Mouse (Mus musculus) skeletal muscle tissue, adult 2 months (tissue): ENCODE measurements around the gene Egfl6.

Experiments
- DNase-seq: peaks from one replicate; pipeline ENCODE4 v3.0.0-alpha.2; 2012; ENCODE audit warnings: low read depth, low spot score

Egfl6 gene

DNA sequence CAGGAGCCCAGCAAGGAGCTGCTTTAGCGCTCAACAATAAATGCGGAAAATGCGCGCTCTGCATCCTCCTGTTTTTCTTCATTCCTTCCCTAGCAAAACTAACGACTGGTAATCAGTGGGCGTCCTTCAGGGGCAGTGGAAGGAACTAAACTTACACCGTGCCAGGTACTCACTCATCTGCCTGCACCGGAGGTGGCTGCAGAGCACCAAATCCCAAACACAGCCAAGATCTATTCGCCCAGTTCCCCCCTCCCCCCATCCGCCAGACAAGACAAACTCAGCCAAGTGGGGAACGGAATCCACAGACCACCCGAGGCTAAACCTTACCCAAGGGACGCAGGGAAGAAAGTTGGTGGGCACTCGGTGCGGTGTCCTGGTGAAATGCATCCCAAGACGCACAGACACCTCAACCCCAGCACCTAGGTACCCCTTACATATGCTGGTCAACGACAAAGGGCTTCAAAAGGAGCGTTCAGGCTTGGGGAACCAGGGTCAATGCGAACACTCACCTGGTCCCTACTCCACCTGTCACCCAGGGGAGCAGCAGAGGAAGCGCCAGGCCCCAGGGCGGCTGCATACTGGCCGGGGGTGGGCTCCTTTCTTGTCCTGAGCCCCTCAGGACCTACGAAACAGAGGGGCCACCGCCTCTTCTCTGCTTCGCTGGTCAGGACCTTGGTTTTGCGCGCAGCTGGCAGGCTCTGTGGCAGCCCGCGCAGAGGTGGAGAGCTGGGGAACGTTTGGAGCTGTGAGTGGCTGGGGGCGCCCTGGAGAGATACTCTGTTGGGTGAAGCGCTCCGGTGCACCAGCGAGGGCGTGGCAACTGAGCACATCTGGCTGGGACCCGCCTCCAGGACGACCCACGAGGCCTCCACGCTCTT lies at the start of gene Egfl6:
Gene Egfl6, minus strand, starts transcription at position 774 of the 878 bp plus-strand sequence.
- peak; percentile 0 for DNase-seq

DNA sequence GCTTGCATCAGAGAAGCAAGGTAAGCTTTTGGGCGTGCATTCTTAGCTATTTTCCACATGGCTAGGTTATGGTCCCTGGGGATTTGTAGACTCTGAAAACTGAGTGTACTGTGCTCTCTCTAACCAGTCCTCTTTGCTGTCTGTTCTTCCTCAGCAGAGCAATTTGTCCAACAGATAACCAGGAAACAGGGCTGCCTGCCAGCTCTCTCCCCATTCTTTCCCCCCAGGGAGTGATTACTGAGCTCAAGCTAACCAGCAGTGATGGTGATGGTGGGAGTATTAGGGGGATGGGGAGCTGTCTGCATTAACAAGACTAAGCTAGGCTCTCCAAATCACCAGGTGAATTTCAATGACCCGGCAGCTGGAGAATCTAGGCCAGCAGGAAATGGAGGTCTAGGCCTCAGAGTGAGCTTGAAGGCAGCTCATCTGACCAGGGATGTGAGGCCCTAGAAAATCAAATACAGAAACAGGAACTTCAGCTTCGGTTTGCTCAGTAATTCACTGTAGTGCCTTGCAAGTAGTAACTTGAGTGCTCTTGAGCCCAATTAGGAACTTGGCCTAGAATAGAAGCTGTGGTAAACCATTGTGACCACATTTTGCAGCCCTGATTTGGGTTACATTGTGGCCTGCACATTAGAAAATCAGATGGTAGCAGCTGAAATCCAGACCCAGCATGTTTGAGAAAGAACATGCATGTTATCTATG lies 41.5 kb upstream of the Egfl6 start:
- peak; percentile 1 for DNase-seq

DNA sequence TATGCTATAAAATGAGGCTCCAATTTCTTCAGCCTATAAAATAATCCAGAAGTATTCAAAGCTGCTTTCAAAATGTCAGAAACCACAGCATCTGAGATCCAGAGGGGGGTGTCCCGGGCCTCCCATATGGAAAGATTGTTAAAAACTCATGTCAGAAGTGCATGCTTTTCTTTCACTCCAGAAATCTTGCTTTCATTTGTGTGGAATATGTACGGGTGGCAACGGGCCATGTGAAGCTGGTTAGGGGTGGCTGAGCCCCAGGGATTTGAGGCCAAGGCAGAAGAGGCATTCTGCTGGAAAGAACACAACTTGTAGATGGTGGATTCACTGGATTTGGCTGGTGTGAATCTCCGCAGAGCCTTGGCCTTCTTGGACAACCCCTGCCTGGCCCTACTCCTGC lies 40.7 kb upstream of the Egfl6 start:
- DNase-seq: no peak

DNA sequence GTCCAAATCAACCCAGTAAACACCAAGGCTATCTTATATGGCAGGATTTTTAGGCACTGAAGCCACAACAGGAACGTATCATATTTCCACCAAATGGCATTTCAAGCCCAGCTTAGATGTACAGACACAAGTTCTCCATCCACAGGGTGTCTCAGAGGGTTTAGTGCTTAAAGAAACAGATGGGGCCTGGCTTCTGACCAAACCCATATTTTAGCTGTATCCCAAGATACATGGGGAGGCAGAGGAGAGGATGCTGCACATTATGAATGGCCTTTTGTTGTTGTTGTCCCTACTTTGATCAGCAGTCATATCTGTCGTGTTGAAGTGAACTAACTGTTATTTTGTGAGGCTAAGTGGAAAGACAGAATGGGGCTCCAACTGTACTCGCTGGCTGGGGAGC lies 37.7 kb upstream of the Egfl6 start:
- no peak for DNase-seq

DNA sequence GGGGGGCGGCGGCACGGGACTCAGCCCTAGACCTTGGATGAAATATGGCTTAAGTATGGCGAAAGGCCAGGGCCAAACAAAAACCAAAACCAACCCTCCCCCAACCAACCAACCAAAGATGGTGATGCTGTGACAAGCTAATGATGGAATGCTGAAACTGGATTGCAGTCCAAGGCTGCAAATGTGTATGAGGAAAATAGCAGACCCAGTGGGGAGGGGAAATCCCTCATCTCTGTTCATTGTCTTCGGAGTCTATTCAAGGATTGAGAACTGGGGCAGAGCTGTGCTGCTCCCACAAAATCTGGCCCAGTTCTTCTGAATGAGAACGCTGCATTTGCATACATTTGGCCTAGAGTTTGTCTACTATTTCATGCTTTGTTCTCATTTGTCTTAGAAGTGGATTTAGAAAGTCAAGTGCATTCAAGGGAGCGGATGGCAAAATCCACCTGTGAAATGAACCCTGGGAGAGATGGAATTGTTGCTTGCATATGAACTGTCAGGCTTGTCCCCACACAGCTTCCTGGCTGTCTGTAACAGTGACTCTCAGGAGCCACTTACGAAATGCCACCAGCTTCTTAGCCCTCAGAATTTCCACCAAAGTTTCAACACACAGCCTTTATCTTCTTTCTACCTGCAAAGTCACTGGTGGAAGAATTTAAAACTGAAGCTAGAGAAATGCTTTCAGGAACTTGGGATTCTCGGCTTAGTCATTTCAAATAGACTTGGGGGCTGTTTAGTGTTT lies 36.2 kb upstream of the Egfl6 start:
- DNase-seq: no peak

DNA sequence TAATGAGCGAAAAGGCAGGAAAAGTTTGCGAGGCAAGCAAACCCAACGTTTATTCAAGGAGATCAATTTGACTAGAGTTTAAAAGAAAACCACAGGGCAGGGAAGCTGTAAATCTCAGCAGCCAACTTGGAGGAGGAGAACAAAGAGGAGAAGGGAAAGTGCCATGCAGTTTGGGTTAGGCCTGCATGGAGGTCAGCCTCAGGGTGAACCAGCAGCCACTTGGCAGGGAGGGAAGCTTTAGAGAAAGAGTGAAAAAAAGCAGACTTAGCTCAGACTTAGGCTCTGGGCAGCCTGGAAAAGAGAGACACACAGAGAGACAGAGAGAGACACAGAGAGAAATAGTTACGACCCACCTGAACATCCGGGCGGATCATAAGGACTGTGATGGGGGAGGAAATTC lies 35.4 kb upstream of the Egfl6 start:
- DNase-seq: no peak

DNA sequence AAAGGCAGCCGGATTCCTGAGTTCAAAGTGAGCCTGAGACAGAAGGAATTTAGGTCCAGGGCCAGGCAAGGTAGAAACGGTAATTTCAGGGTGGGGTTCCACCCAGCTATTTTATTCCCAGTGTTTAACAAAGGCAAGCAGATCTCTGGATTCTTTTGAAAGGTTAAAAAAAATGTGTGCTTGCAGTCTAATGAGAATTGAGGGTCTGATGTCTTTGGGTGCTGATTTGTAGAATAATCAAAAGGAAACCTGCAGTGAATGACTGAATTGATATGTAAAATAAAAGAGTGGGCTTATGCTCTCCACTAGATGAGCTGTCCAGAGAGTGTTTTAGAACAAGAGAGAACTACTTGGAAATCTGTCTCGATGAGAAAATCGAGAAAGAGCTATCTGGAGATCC lies 33.6 kb upstream of the Egfl6 start:
- DNase-seq: no peak

DNA sequence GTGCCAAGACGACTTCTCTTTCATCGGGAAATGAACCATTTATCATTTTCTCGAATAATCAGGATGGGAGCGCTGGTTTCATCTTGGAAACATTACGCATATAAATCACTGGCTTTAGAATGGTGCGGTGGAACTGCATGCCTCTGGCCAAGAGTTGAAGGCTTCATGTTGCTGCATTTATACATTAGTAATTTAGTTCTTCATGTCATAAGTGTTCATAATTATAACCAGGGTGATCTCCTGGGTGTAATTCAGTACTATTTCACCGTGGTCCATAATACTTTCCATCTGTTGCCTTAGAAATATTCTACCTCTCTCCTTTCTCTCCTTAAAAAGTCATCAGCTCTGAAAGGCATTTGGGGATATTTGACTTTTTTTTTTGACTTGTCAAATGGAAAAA lies 29.7 kb upstream of the Egfl6 start:
- DNase-seq: no peak

DNA sequence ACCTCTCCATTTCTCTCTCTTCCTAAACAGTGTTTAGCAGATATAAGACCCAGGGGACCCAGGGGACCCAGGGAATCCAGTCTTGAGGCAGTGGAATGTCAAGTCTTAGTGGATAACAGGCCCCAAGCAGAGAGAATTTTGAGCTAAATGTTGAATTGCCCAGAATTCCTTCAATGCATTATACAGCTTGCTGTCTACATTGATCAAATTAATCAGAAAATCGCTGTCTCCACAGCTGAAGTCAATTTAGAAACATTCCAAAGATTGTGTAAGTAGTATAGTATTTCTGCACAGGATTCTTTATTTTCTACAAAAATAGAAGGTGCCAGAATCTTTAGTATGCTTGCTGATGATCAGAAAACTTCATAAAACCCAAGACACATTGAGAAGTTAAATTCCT lies 9.4 kb downstream of the Egfl6 start:
- no peak for DNase-seq

DNA sequence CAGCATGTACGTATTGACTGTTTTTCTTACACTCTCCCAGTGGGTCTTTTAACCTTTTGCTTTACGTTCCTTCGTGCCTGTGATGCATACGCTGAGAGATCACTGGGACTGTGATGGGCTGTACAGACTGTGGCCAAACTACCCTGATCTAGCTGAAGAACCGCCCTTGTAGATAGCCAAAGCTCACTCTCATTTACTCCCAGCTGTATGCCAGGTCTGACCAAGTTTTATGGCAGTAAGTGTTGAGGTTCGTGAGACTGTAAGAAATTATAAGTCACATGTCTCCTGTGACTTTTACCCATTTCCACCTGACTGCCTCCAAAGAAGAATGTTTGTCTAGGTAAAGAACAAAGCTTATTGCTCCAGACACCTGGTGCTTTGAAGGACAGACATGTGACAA lies 19.5 kb downstream of the Egfl6 start:
- DNase-seq: no peak

DNA sequence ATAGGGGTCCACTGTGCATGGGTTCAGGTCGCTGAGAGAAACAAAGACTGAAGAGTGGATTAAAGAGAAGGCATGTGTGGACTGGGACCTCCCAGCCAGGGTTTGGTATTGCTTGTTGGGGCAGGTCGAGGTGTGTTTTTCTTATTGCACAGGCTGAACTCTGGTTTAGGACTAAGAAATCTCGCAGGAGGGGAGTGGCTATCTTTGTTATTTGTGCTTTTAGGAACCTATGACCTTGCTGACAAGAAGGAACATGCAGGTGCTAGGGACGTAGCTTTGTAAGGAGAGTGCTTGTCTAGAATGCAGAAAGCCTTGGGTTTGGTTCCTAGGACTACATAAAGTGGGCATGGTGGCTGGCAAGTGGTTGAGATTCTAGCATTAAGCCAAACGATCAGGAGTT lies 20.1 kb downstream of the Egfl6 start:
- no peak for DNase-seq

DNA sequence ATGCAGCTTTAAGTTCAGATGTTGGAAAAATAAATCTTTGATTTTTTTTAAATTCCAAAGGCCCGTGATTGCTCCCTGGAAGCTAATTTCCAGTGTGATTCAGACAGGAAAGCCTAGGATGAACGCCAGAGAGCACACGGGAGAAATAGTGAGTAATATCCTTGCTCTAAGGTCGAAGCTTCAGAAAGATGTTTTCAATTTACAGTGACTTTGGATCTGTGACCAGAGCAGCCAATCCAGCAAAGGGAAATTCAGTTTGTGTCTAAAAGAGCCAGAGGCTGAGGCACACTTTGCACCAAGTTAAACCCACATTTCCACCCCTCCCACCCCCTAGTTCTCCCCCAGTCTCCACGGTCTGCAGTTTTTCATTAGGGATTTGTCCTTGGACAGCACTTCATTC lies 20.6 kb downstream of the Egfl6 start:
- DNase-seq: peak; percentile 1

DNA sequence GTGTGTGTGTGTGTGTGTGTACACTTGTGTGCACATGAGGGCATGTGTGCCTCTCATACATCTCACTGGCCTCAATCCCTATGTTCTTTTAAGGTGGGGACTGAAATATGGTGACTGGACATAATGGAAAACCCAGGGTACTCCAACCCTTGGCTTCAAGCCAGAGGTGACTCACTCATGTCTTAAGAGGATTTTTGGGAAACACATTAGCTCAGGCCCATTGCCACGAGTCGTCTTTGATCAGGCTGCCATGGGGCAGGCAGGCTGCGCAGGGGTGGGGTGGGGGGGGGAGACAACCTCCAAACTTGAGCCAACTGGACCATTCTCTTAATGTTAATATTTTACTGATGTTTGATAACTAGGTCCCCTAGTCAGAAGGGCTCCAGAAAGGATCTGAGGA lies 26.2 kb downstream of the Egfl6 start:
- DNase-seq: peak; percentile 6

DNA sequence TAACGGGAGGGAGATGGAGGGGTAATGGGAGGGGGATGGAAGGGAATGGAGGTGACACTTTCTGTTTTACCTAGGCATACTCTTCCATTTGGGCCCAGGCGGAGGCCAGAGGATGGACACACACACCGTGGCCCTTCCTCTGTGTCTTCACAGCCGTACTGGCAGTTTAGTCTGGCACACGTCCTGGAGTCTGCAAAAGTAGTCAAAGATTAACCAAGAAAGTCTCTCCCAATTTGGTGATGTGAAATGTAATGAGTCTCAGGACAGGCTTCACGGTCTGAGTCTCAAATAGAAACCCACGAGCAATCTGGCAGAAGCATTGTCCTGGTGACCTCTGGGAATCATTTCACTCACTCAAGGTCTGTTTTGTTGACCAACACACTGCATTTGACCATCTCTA lies 33.2 kb downstream of the Egfl6 start:
- DNase-seq: no peak

DNA sequence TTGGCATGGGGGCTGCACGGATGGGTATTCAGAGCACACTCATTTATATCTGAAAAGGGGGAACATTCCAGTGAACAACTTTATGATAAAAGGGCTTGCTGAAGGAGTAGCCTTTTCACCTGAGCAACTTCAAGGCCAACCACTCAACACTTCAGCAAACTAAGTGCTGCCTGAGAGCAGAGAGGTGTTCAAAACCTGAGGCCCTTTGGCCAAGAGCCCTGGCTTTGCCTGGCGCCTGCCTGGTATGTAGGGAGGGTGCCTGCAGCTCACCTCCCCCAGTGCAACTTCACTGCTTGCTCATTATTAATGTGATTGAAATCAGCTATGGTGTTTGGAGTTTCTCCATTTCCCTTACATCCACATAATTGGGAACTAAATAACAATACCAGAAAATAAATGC lies 39.0 kb downstream of the Egfl6 start:
- DNase-seq: no peak

DNA sequence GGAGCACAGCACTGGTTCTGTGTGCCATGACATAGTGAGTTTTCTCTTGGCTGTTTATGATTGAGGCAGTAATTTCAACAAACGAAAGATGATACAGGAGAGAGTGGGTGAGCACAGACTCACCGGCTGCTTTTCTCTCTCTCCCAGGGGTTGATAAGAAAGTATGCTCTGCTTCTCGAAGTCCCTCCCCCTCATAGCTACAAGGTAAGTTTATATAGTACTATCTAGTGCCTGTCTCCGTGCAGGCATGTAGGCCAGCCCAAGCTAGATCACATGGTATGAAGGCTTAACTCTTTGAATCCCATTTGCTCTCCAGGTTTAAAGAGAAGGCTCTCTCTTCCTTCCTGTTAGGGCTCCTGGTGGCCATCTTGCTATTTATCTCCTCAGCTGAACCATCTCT lies 50.4 kb downstream of the Egfl6 start:
- no peak for DNase-seq

DNA sequence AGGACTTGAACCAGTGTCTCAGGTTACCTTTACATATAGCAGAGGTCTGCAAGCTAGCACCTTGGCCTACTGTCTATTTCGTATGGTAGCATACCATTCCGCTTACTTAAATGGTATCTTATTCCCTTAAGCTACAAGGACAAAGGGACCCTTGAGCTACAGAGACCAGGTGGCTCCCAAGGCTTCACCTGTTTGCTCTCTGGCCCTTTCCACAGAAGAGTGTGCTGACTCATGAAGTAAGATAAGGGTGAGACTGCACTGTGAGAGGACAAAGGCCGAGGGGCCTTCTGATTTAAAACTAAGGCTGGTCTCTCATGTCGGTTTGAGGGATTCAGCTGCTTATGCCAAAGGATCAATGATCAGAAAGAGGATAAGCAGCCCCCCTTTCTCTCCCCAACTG lies 52.1 kb downstream of the Egfl6 start:
- no peak for DNase-seq

DNA sequence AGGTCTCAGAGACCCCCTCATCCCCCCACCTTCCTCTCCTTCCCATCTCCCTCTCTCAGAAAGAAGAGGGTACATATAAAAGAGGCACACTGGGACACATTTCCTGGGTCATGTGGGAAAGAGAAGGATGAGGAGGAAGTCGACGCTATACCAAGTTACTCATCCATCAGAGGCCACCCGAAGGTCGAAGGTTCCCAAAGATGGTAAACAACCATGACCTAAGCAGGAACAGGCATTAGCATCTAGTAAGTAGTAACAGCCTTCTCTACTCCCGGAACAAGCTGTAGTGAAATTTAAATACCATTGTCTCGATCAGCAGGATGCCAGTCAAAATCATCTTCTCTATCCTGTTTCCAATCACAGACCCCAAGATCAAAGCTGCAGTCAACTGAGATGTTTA lies 53.8 kb downstream of the Egfl6 start:
- no peak for DNase-seq

DNA sequence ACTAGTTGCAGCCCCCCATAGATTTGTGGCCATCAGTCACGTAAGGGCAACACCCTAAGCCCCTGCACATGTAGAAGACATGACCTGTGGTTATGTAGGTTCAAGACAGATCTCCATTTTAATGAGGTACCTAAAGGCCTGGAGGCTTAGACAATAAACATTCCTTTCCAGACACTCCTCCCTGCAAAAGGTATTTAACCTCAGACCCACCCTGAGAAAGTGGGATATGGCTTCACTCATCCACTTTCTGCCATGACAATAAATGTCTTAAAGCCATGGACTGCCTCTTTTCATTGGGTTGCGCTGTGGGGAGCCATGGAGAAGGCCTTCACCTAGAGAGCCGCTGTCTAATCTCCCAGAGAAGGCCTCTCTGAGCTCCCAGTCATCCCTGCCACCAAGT lies 57.4 kb downstream of the Egfl6 start:
- DNase-seq: no peak

DNA sequence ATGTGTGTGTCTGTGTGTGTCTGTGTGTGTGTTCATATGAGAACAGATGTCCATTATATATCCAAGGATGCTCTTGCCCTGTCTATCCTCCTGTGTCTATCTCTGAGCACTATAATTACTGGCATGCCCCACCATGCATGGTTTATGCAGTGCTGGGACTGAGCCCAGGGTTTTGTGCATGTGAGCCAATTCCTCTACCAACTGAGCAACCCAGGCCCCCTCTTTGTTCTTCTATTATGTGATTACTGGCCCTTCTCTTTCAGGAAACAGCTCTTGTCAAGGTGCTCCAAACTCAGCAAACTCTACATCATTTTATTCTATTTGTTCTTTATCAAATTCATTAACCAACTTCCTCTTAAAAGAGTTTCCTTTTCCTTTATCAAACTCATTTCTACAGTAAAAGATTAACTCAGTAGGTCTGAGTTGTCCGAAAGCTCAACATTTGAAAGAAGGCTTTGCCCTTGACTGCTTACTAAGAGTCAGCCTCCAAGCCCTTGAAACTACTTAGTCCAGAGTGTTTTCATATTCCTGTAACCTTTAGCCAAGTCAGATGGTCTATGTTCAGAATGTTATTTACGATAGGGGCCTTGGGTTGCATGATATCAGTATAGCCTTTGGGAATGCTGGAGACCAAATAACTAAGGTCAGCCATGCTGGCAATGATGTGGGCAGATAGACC lies 59.7 kb downstream of the Egfl6 start:
- no peak for DNase-seq

DNA sequence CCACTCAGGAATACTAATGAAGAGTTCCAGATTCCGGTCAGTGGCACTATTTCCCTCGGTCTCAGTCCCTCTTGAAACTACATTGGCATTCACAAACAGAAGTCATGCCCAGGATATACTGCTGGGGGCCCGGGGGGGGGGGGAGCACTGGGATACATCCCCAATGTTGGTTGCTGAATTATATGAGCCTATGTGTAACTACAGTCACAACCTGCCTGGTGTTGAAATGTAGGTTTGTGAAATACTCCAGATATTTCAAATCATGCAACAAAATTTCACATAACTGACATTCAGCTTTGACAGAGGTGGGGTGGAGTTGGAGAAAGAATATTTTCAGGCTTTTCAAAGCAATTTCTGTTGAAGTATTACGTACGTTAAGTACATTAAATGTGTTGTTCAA lies 64.7 kb downstream of the Egfl6 start:
- no peak for DNase-seq

DNA sequence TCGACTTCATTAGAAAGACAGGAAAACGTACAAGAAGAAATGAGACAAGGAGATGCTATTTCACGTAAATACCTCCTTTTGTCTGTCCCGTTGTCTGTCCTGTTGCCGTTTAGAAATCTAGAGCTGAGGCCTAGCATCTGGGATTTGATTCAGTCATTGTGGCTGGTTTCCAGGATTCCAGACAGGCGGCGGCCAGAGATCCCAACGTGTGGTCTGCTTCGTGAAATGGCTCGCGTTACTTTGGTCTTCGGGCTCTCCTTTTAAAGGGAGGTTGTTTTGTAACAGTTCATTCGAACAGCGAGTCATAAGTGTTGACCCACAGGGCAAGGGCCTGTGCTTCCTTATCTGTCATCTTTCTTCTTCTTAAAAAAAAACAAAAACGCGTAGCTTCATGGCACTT lies 67.2 kb downstream of the Egfl6 start, which contains the start of gene Tceanc:
Gene Tceanc, minus strand, starts transcription at position 223 of the 400 bp plus-strand sequence.
- peak; percentile 9 for DNase-seq
